ENCODE assay signal across 10 mouse cellular contexts in genomic region chr3:135155537-135155956, GRCm38 (mm10). TPM values are rescaled to one million over a fixed set of nuclear protein-coding genes. Genes with fewer than 3 reads are reported as not detected.
A peak's percentile ranks its signal among the peaks of the same experiment; 100 is the strongest.
DNase-seq lines count a peak whose midpoint lies in the region; ATAC-seq lines count a peak whose summit lies in the region.
"Had no signal": no experiment of that assay in that cellular context is flagged by ENCODE, and none has a peak within 500 bp of the region (broad histone marks: within the 10 kb centered on the region; RNA-seq: fewer than 3 reads in every experiment).

No protein-coding gene starts in this region.

- H3K4me2 ChIP-seq in heart, embryonic 16.5 days (ENCODE audit: low read depth, low read length) = no peak overlapping the region
- H3K4me2 ChIP-seq in heart, embryonic 11.5 days = no peak overlapping the region
- no peak overlapping the region for H3K4me2 ChIP-seq in kidney, embryonic 15.5 days
- H3K4me2 ChIP-seq: liver, embryonic 13.5 days had no signal

- H3K27me3 ChIP-seq in heart, embryonic 16.5 days (ENCODE audit: control insufficient read depth, insufficient read depth, low read length) = no peaks in the 10 kb centered on the region
- H3K27me3 ChIP-seq in heart, embryonic 11.5 days (ENCODE audit: control insufficient read depth, insufficient read depth, low read length) = no peaks in the 10 kb centered on the region
- H3K27me3 ChIP-seq in kidney, embryonic 15.5 days = no peaks in the 10 kb centered on the region
- H3K27me3 ChIP-seq: liver, embryonic 13.5 days had no signal

- no peaks in the 10 kb centered on the region for H3K4me1 ChIP-seq in heart, embryonic 16.5 days (ENCODE audit: control insufficient read depth, insufficient read depth, low read length)
- H3K4me1 ChIP-seq in heart, embryonic 11.5 days (ENCODE audit: control insufficient read depth, insufficient read depth, low read length) = no peaks in the 10 kb centered on the region
- H3K4me1 ChIP-seq in kidney, embryonic 15.5 days = peaks cover 7% of the 10 kb centered on the region; the same call in 1 of the 2 replicates
- H3K4me1 ChIP-seq: liver, embryonic 13.5 days had no signal

- 0 out of 2 replicates have a peak, but pooled peaks cover 3% of the 10 kb centered on the region for H3K9me3 ChIP-seq in heart, embryonic 16.5 days (replicated peaks; ENCODE audit: control insufficient read depth, low read length)
- no peaks in the 10 kb centered on the region for H3K9me3 ChIP-seq in heart, embryonic 11.5 days (replicated peaks; ENCODE audit: control insufficient read depth, low read length)
- no peaks in the 10 kb centered on the region for H3K9me3 ChIP-seq in kidney, embryonic 15.5 days (replicated peaks)
- H3K9me3 ChIP-seq: liver, embryonic 13.5 days had no signal

- WGBS in heart, embryonic 16.5 days = 26% methylated on average over 4 of the region's 4 CpGs
- WGBS in heart, embryonic 11.5 days (ENCODE audit: insufficient replicate concordance) = 66% methylated on average over 4 of the region's 4 CpGs
- 53% methylated on average over 4 of the region's 4 CpGs for WGBS in kidney, embryonic 15.5 days

- H3K4me3 ChIP-seq in heart, embryonic 16.5 days (ENCODE audit: low read length) = no peak overlapping the region
- H3K4me3 ChIP-seq in heart, embryonic 11.5 days (ENCODE audit: low read depth, low read length) = no peak overlapping the region
- no peak overlapping the region for H3K4me3 ChIP-seq in kidney, embryonic 15.5 days (replicated peaks)
- H3K4me3 ChIP-seq: liver, embryonic 13.5 days had no signal

- peak; percentile 41; the same call in 1 of the 2 replicates for ATAC-seq in heart, embryonic 16.5 days (replicated peaks; ENCODE audit: extremely low read depth, insufficient read depth, low FRiP score)
- no peak for ATAC-seq in heart, embryonic 11.5 days (replicated peaks; ENCODE audit: insufficient number of reproducible peaks, low FRiP score, low TSS enrichment)
- ATAC-seq in kidney, embryonic 15.5 days (replicated peaks; ENCODE audit: low FRiP score) = no peak

- DNase-seq in 3134 (ENCODE audit: extremely low read depth, insufficient read length, low spot score) = peak; percentile 31
- peak; percentile 63 for DNase-seq in NIH3T3 (ENCODE audit: low read depth)
- no peak for DNase-seq in layer of hippocampus, adult 9-11 months
- DNase-seq in B cell, adult 2 months = no peak
- DNase-seq in right cerebral cortex, adult 18-20 months = no peak
- DNase-seq: cerebellum, adult 9-11 months; liver, embryonic 13.5 days had no signal

- no peaks in the 10 kb centered on the region for H3K36me3 ChIP-seq in heart, embryonic 16.5 days (ENCODE audit: control insufficient read depth, insufficient read depth)
- no peaks in the 10 kb centered on the region for H3K36me3 ChIP-seq in heart, embryonic 11.5 days (ENCODE audit: control insufficient read depth, insufficient read depth, low read length)
- no peaks in the 10 kb centered on the region for H3K36me3 ChIP-seq in kidney, embryonic 15.5 days
- H3K36me3 ChIP-seq: liver, embryonic 13.5 days had no signal

- no peak overlapping the region for H3K9ac ChIP-seq in heart, embryonic 16.5 days (ENCODE audit: low read length)
- H3K9ac ChIP-seq in heart, embryonic 11.5 days (ENCODE audit: low read depth, low read length) = no peak overlapping the region
- H3K9ac ChIP-seq in kidney, embryonic 15.5 days = no peak overlapping the region
- H3K9ac ChIP-seq: liver, embryonic 13.5 days had no signal

- 0 out of 2 replicates have a peak overlapping the region, but pooled peaks have one; percentile 0 for H3K27ac ChIP-seq in heart, embryonic 16.5 days (ENCODE audit: low read length)
- H3K27ac ChIP-seq in heart, embryonic 11.5 days (ENCODE audit: low read depth, low read length) = no peak overlapping the region
- H3K27ac ChIP-seq in kidney, embryonic 15.5 days = 0 out of 2 replicates have a peak overlapping the region, but pooled peaks have one; percentile 18
- H3K27ac ChIP-seq: liver, embryonic 13.5 days had no signal

RNA-seq across cellular contexts. Expression of gene Cenpe, which starts 56.8 kb away (rescaled TPM):
- polyA plus RNA-seq in heart, embryonic 16.5 days (2015; fragmentation: Nextera tagmentation; extraction: Ambion mirVana) = 16.0 and 16.5 TPM in 2 replicates
- polyA plus RNA-seq in heart, embryonic 11.5 days (2014; fragmentation: Nextera tagmentation; extraction: Ambion mirVana) = 24.3 and 24.7 TPM in 2 replicates
- 30.8 and 31.3 TPM in 2 replicates for polyA plus RNA-seq in kidney, embryonic 15.5 days (2015; fragmentation: Nextera tagmentation; extraction: Ambion mirVana)

Comparison
In these comparisons a context has a peak if more than half of its experiments do, and no peak if none do; other contexts are left out.
1. DNase-seq: peak in 3134 (single experiment) and NIH3T3 (single experiment); none in layer of hippocampus, adult 9-11 months (single experiment), B cell, adult 2 months (0 of 2) and right cerebral cortex, adult 18-20 months (single experiment).